Mouse (Mus musculus) forebrain, embryonic 11.5 days (tissue): Measurements from ENCODE around the gene Klk4. TPM values are rescaled to one million over a fixed set of nuclear protein-coding genes. Genes with fewer than 3 reads are reported as not detected.

Source experiments
- ATAC-seq: fragments of 200-750 bp; cut with Nextera tagmentation; replicated peaks from 2 replicates; pipeline ENCODE4 v1.8.0; 2017; ENCODE audit warnings: moderate TSS enrichment; ENCODE audit not compliant: low FRiP score
- DNase-seq: peaks from one replicate; pipeline ENCODE4 v3.0.0-alpha.2; 2017; ENCODE audit warnings: low spot score
- H3K27ac ChIP-seq: fragments of 300-500 bp; sonication (generic); 2 replicates; pipeline ENCODE4 v1.5.1; 2014; ENCODE audit warnings: low read depth, low read length
- H3K27me3 ChIP-seq: fragments of 300-500 bp; sonication (generic); 2 replicates; pipeline ENCODE4 v1.6.1; 2014; ENCODE audit warnings: mild to moderate bottlenecking, low read length, mixed read lengths; ENCODE audit not compliant: control insufficient read depth, insufficient read depth
- H3K36me3 ChIP-seq: fragments of 300-500 bp; sonication (generic); 2 replicates; pipeline ENCODE4 v1.6.1; 2014; ENCODE audit warnings: mild to moderate bottlenecking, low read length, moderate library complexity, mixed read lengths; ENCODE audit not compliant: control insufficient read depth, insufficient read depth
- H3K4me1 ChIP-seq: fragments of 300-500 bp; sonication (generic); replicated peaks from 2 replicates; pipeline ENCODE4 v1.6.1; 2014; ENCODE audit warnings: low read length, mixed read lengths; ENCODE audit not compliant: control insufficient read depth, insufficient read depth
- H3K4me2 ChIP-seq: fragments of 300-500 bp; sonication (generic); 2 replicates; pipeline ENCODE4 v1.6.1; 2014; ENCODE audit warnings: low read depth, mild to moderate bottlenecking, low read length, moderate library complexity, mixed read lengths; ENCODE audit not compliant: severe bottlenecking
- H3K4me3 ChIP-seq: fragments of 300-500 bp; sonication (generic); 2 replicates; pipeline ENCODE4 v1.5.1; 2014; ENCODE audit warnings: low read depth, low read length
- H3K9ac ChIP-seq: fragments of 300-500 bp; sonication (generic); 2 replicates; pipeline ENCODE4 v1.6.1; 2014; ENCODE audit warnings: low read length
- H3K9me3 ChIP-seq: fragments of 300-500 bp; sonication (generic); 2 replicates; pipeline ENCODE4 v1.6.1; 2016; ENCODE audit warnings: low read length, mixed read lengths; ENCODE audit not compliant: control insufficient read depth
- WGBS: fragments of 180-500 bp; shearing (Covaris S2); extraction: QIAGEN DNeasy Blood & Tissue Kit; methylation state at CpG from one replicate; pipeline ENCODE4 v1.1.7; 2014; 5-methylcytosine and 5-hydroxymethylcytosine counted together
- polyA plus RNA-seq: library from polyadenylated mRNA; unstranded; fragments of >200 nt; fragmentation: Nextera tagmentation; extraction: Ambion mirVana; gene quantifications from 2 replicates; pipeline ENCODE4 v1.2.1, GENCODE M21; 2014

Klk4 gene
- polyA plus RNA-seq, 1 experiment from 2014 or later, result not detected

GRCm38 (mm10) chr7:43891788-43892187 lies 10.8 kb downstream of the Klk4 start:
- H3K9me3 ChIP-seq, result no peaks in the 10 kb centered on the region
- ATAC-seq (no peak), DNase-seq (peak; percentile 18)
- H3K9ac ChIP-seq, result no peak overlapping the region
- H3K27ac ChIP-seq, result no peak overlapping the region
- no peaks in the 10 kb centered on the region for H3K36me3 ChIP-seq
- H3K4me3 ChIP-seq, result no peak overlapping the region
- H3K4me1 ChIP-seq, result no peaks in the 10 kb centered on the region
- H3K27me3 ChIP-seq, result no peaks in the 10 kb centered on the region
- no peak overlapping the region for H3K4me2 ChIP-seq
- 70% methylated on average over 3 of the region's 3 CpGs for WGBS

GRCm38 (mm10) chr7:43894836-43895235 lies 13.9 kb downstream of the Klk4 start:
- H3K4me2 ChIP-seq, result no peak overlapping the region
- H3K27ac ChIP-seq, result no peak overlapping the region
- DNase-seq, result peak; percentile 90
- H3K4me3 ChIP-seq, result no peak overlapping the region
- H3K4me1 ChIP-seq, result no peaks in the 10 kb centered on the region
- no peaks in the 10 kb centered on the region for H3K36me3 ChIP-seq
- ATAC-seq, result peak; percentile 91
- WGBS, result 4% methylated on average over 1 of the region's 1 CpGs
- no peaks in the 10 kb centered on the region for H3K9me3 ChIP-seq
- no peak overlapping the region for H3K9ac ChIP-seq
- no peaks in the 10 kb centered on the region for H3K27me3 ChIP-seq

GRCm38 (mm10) chr7:43914821-43915220 lies 33.9 kb downstream of the Klk4 start:
- 75% methylated on average over 9 of the region's 9 CpGs for WGBS
- no peak overlapping the region for H3K27ac ChIP-seq

GRCm38 (mm10) chr7:43918426-43918825 lies 37.5 kb downstream of the Klk4 start:
- 87% methylated on average over 13 of the region's 13 CpGs for WGBS
- no peak overlapping the region for H3K4me3 ChIP-seq

More at GRCm38 (mm10) chr7:43914821-43915220, 33.9 kb downstream of the Klk4 start:
- DNase-seq (no peak), ATAC-seq (no peak)
- Histone ChIP-seq H3K4me3 (no peak overlapping the region), H3K27me3 (no peaks in the 10 kb centered on the region), H3K4me2 (no peak overlapping the region), H3K9me3 (no peaks in the 10 kb centered on the region), H3K9ac (no peak overlapping the region), H3K4me1 (no peaks in the 10 kb centered on the region), H3K36me3 (no peaks in the 10 kb centered on the region)

GRCm38 (mm10) chr7:43918871-43919270 lies 37.9 kb downstream of the Klk4 start:
- H3K4me1 ChIP-seq, result no peaks in the 10 kb centered on the region
- no peak for ATAC-seq
- H3K27ac ChIP-seq, result no peak overlapping the region
- no peak overlapping the region for H3K4me2 ChIP-seq
- no peaks in the 10 kb centered on the region for H3K9me3 ChIP-seq
- H3K36me3 ChIP-seq, result no peaks in the 10 kb centered on the region
- H3K27me3 ChIP-seq, result no peaks in the 10 kb centered on the region
- peak; percentile 47 for DNase-seq
- no peak overlapping the region for H3K9ac ChIP-seq
- no peak overlapping the region for H3K4me3 ChIP-seq
- WGBS, result 80% methylated on average over 8 of the region's 8 CpGs

More at GRCm38 (mm10) chr7:43918426-43918825, 37.5 kb downstream of the Klk4 start:
- Histone ChIP-seq H3K9ac (no peak overlapping the region), H3K4me2 (no peak overlapping the region), H3K27me3 (no peaks in the 10 kb centered on the region), H3K27ac (no peak overlapping the region), H3K9me3 (no peaks in the 10 kb centered on the region), H3K36me3 (no peaks in the 10 kb centered on the region), H3K4me1 (no peaks in the 10 kb centered on the region)
- ATAC-seq (no peak), DNase-seq (peak; percentile 42)

- DNase-seq, result peak; percentile 86
- ATAC-seq, result peak; percentile 88
- no peak overlapping the region for H3K4me3 ChIP-seq
- no peaks in the 10 kb centered on the region for H3K4me1 ChIP-seq
- 33% methylated on average over 14 of the region's 14 CpGs for WGBS
- H3K4me2 ChIP-seq, result no peak overlapping the region
- H3K27ac ChIP-seq, result no peak overlapping the region
- no peaks in the 10 kb centered on the region for H3K36me3 ChIP-seq
- H3K9me3 ChIP-seq, result no peaks in the 10 kb centered on the region
- H3K9ac ChIP-seq, result no peak overlapping the region
- no peaks in the 10 kb centered on the region for H3K27me3 ChIP-seq
Observed at GRCm38 (mm10) chr7:43919559-43920451, 38.8 kb downstream of the Klk4 start.

GRCm38 (mm10) chr7:43920582-43920981 lies 39.6 kb downstream of the Klk4 start:
- H3K4me1 ChIP-seq, result no peaks in the 10 kb centered on the region
- H3K4me2 ChIP-seq, result no peak overlapping the region
- WGBS, result 92% methylated on average over 3 of the region's 3 CpGs
- H3K9me3 ChIP-seq, result no peaks in the 10 kb centered on the region
- no peaks in the 10 kb centered on the region for H3K27me3 ChIP-seq
- no peak overlapping the region for H3K9ac ChIP-seq
- no peak overlapping the region for H3K27ac ChIP-seq
- no peaks in the 10 kb centered on the region for H3K36me3 ChIP-seq
- ATAC-seq, result no peak
- no peak overlapping the region for H3K4me3 ChIP-seq
- DNase-seq, result no peak

- 84% methylated on average over 6 of the region's 6 CpGs for WGBS
- no peaks in the 10 kb centered on the region for H3K4me1 ChIP-seq
- H3K27me3 ChIP-seq, result no peaks in the 10 kb centered on the region
- ATAC-seq, result no peak
- H3K4me2 ChIP-seq, result no peak overlapping the region
- H3K27ac ChIP-seq, result no peak overlapping the region
- no peaks in the 10 kb centered on the region for H3K36me3 ChIP-seq
- H3K9me3 ChIP-seq, result no peaks in the 10 kb centered on the region
- no peak overlapping the region for H3K4me3 ChIP-seq
- DNase-seq, result no peak
- H3K9ac ChIP-seq, result no peak overlapping the region
Observed at GRCm38 (mm10) chr7:43921087-43921486, 40.1 kb downstream of the Klk4 start.

- 88% methylated on average over 2 of the region's 2 CpGs for WGBS
- Histone ChIP-seq H3K9ac (no peak overlapping the region), H3K27ac (no peak overlapping the region), H3K36me3 (no peaks in the 10 kb centered on the region), H3K27me3 (no peaks in the 10 kb centered on the region), H3K4me1 (no peaks in the 10 kb centered on the region), H3K4me3 (no peak overlapping the region), H3K4me2 (no peak overlapping the region), H3K9me3 (no peaks in the 10 kb centered on the region)
- ATAC-seq (no peak), DNase-seq (no peak)
Observed at GRCm38 (mm10) chr7:43921941-43922340, 41.0 kb downstream of the Klk4 start.
